Mouse (Mus musculus): ENCODE measurements around the gene Ryk.

Gene Ryk

DNA sequence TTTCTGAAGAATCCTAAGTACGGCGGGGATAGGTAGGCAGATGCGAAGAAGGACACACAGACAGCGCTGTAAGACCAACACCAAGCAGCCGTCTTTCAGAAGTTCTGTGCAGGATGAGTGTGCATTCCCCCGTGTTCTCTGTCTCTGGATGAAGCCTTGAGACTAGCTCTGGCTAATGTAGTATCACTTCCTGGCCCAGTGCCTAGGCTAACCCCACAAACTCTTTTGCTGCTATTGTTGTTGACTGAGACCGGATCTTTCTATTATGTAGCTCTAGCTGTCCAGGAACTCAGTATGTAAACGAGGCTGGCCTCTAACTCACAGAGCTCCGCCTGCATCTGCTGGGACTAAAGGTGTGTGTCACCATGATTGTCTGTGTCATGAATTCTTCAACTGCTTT is 110.2 kb downstream of the Ryk start:
- no peak for DNase-seq (ENCODE audit: extremely low read depth, low read depth, low spot score)

DNA sequence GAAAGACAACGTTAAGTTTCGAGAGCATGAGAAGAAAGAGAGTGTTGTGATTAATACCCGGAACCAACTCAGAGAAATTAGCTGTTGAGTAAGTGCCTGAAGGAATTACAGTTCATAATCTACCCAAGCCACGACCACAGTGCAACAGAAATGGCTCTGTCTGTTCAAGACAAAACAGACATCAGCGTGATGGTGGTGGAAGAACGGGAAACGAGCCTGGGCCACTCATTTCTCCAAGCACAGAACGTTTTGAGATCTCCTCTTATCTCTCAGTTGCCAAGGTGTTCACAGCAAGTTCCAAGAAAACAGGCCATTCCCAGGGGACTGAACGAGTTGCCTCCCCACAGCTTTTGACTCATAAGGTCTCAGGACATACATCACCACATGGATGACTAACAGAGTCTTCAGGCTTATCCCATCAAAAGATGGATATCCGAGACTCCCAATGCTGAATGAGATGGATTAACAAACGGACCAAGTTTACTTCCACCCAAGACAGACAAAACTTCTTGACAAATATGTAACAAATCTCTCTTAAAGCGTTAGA is 111.8 kb downstream of the Ryk start:
- no peak for DNase-seq (ENCODE audit: extremely low read depth, low read depth, low spot score)

DNA sequence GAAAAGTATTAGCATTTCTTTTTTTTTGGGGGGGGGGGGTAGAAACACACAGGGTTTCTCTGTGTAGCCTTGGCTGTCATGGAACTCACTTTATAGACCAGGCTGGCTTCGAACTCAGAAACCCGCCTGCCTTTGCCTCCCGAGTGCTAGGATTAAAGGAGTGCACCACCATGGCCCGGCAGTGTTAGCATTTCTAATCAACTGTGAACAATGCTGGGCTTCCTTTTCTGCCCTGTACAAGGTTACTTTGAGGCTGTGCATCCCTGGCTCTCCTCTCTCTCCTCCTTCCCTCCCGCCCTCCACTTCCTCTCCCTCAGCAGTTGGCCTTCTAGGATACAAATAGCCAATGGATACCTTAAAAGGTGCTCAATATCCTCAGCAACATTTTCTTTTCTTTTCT is 114.0 kb downstream of the Ryk start:
- no peak for DNase-seq (ENCODE audit: extremely low read depth, low read depth, low spot score)

DNA sequence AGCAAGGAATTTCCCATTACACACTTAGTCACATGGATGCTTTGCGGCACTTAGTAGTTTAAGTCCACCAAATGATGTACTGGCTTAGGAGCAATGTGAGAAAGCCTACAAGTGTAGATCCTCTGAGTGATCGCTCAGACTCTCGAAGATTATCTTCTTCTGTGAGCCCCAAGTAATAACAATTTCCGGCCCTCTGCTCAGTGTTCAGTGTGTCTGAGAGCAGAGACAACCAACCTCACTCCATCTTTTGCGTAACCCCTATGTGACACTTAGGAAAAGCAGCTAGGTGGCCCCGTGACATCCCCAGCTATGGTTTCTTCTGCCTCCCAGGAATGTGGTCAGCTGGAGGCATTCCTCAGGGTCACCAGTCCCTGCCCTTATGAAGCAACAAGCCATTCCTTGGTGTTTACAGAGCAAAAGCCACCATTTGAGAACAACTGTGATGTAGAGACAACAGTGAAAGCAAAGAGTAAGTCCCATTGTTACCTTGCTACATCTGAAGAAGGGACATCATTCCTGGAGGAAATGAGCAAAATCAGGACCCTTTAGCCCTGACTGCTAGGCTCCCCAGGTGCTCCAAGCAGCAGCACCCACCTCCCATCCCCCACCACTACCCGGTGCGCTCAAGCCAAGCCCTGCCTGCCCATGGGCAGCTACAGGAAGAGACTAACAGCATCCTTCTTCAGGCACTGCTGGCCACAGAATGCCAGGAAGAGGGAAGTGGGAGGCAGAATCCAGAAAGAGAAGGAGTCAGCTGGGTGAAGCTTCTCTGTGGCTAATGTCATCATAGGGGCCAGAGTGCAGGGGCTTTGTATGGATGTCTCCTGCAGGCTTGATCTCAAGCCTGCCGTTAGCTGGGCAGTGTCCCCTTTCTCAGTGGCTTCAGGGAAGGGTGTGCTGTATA is 116.6 kb downstream of the Ryk start:
- no peak for DNase-seq (ENCODE audit: extremely low read depth, low read depth, low spot score)

DNA sequence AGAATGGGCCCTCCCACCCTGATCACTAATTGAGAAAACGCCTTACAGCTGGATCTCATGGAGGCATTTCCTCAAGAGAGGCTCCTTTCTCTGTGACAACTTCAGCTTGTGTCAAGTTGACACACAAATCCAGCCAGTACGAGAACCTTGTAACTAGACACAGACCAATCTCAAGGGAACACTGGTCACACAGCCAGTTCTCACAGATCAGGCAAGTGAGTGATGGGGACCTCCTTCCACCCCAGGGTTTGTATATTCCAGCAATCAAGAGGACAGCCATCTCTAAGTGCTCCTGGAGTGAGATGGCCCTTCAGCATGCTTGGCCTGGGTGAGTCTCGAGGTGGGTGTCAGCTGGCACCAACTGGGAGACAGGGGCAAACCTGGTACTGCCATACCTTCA is 121.1 kb downstream of the Ryk start:
- DNase-seq (ENCODE audit: extremely low read depth, low read depth, low spot score), result no peak

Measured in fat pad, adult 2 months (tissue).